Mouse (Mus musculus): Measurements from ENCODE around the gene Baz2a. TPM values are rescaled to one million over a fixed set of nuclear protein-coding genes. Genes with fewer than 3 reads are reported as not detected.
A peak's percentile ranks its signal among the peaks of the same experiment; 100 is the strongest.
"Not testable (repeated sequence)": the region's sequence is repeated elsewhere in the genome, so short reads cannot be mapped to it uniquely, and the experiment has no call there.

Gene Baz2a
- total RNA-seq, 2 experiments from 2014 or later, result 11.4 to 12.0 TPM

- DNase-seq, result no peak
Measured at GRCm38 (mm10) chr10:128081807-128082476, 9.4 kb upstream of the Baz2a start.

DNA sequence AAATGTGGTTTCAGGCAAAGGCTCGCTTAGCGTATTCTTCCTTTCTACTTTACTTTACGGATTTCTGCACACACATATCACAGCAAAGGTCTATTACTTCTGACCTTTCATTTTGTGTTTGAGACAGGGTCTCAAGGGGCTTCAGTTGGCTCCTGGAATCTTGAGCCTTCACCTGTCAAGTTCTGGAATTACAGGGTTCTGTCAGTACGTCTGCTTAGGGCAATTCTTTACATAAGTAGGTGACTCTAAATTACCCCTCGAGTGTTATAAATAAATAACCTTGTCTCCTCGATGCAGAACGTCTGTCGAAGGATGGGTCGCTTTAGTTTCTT is 8.9 kb upstream of the Baz2a start:
- DNase-seq, result no peak

- peak; percentile 98 for DNase-seq
Measured at GRCm38 (mm10) chr10:128082880-128083421, 8.4 kb upstream of the Baz2a start, which contains the start of gene Atp5b. Atp5b (plus strand) TSS chr10:128083273.

- DNase-seq, result peak; percentile 25
Measured at GRCm38 (mm10) chr10:128083688-128084087, 7.7 kb upstream of the Baz2a start.

- no peak for DNase-seq
Measured at GRCm38 (mm10) chr10:128084160-128084559, 7.2 kb upstream of the Baz2a start.

DNA sequence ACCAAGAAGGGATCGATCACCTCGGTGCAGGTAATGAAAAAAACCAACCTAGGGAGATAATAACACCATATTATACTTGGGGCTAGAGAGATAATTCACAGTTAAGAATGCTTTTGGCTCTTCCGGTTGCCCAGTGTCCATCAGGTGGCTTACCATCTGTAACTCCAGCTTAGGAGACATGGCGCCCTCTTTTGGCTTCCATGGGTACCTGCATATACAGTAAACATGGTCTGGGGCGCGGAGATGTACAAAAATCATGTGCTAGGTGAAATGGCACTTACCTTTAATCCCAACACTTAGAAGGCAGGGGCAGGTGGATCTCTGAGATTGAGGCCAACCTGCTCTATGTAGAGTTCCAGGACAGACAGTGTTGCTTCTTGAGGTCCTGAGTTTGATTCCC is 5.0 kb upstream of the Baz2a start:
- DNase-seq, result no peak

GRCm38 (mm10) chr10:128087216-128087615 is 4.2 kb upstream of the Baz2a start:
- not testable (repeated sequence) for DNase-seq

DNA sequence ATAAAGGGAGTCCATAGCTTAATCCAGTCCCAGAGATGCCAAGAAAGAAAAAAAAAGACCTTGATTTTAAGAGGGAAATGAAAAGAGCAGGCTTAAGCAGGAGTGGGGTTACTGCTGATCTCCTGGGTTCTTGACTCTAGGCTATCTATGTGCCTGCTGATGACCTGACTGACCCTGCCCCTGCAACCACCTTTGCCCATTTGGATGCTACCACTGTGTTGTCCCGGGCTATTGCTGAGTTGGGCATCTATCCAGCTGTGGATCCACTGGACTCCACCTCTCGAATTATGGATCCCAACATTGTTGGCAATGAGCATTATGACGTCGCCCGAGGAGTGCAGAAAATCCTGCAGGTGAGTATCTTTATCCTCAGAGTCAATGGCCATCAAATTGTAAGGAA is 3.2 kb upstream of the Baz2a start:
- no peak for DNase-seq

- DNase-seq, result no peak
Measured at GRCm38 (mm10) chr10:128089842-128090241, 1.5 kb upstream of the Baz2a start.

DNA sequence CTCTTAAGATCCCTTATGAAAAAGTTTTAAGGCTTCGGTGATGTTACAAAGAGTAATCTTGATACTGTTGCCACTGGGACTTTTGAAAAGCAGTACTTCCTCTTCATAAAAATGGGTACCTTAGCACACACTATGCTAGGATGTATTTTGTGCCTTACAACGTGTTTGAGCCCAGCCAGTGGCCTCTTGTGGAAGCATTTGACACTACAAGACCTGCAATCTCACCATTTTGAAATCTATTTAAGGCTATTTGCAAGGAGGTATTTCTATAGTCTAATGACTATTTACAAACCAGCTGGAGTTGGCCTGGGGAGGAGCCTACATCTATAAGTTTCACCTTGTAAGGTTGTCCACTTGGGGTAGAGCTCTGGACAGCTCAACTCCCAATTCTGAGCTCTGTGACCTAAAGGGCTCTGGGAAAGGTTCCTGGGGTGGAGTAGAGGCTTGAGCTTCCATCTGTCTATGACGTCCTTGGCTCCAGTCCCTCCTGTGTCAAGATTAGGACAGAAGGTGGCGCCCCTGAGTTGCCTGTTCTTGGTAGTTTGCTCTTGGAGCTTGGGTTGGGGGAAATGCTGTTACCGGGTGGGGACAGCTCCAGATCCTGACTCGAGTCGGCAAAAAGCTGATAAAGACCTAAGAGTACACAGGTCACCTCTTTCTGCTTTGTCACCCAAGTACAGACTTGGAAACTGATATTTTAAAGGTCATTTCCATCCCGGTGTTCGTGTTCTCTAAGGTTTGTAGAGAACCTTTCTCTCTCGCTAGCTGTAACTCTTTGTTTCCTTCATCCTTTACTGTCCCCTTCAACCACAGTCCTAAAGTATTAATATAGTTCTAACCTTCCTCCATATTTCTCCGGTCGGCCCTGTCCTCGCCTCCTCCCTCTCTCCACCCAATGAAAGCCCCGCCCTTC is 470 bp upstream of the Baz2a start:
- DNase-seq, result peak; percentile 85

GRCm38 (mm10) chr10:128092506-128093495 is 1.4 kb downstream of the Baz2a start:
- DNase-seq, result peak; percentile 84

GRCm38 (mm10) chr10:128093496-128094294 is 2.3 kb downstream of the Baz2a start:
- DNase-seq, result peak; percentile 43

GRCm38 (mm10) chr10:128094340-128094968 is 3.1 kb downstream of the Baz2a start:
- DNase-seq, result peak; percentile 80

- DNase-seq, result no peak
Measured at GRCm38 (mm10) chr10:128095003-128095636, 3.7 kb downstream of the Baz2a start.

GRCm38 (mm10) chr10:128096313-128096692 is 4.9 kb downstream of the Baz2a start:
- DNase-seq, result no peak

DNA sequence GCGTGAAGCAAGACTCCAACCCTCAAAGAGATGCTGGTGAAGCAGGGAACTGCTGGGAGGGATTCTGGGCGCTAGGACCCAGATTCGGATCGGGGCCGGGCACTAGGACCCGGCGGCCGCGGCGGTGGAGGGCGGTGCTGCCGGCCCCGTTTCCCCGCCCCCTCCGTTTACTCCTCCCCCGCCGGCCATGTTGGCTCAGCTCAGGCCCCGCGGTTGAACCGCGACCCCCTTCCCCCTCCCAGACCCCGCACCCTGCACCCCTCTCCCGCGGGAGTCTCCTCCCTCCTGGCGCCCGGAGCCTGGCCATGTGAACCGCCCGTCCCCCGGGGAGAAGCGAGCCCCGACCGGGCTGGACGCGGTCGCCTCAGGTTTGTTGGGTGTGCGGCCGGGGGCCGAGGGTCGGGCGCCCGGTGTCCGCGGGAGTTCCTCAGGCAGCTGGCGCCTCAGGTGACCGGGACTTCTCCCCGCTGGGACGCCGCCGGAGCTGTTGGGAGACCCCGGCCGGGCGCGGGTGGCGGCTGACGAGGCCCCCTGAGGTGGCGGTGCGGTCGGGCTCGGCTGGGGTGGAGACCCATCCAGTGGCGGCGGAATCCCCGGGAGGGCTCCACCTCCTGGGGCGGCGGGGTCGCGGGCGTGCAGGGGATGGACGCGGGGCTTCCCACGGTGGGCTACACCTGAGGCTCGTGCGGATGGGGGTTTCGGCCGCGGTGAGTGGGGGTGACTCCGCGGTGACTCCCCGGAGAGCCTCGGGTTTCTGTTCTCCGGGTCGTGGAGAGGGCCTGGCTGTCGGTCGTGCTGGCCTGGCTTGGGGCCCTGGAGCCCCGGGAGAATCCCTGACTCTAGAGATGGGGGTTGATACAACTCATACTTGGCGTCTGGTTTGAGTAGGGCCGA is 5.6 kb downstream of the Baz2a start:
- peak; percentile 87 for DNase-seq

- DNase-seq, result peak; percentile 50
Measured at GRCm38 (mm10) chr10:128097587-128097971, 6.2 kb downstream of the Baz2a start.

- peak; percentile 35 for DNase-seq
Measured at GRCm38 (mm10) chr10:128110103-128110761, 18.9 kb downstream of the Baz2a start.
